Mouse (Mus musculus): ENCODE results near the gene Ccdc155. TPM values are rescaled to one million over a fixed set of nuclear protein-coding genes. Genes with fewer than 3 reads are reported as not detected.
"Not testable (repeated sequence)": the region's sequence is repeated elsewhere in the genome, so short reads cannot be mapped to it uniquely, and the experiment has no call there.

Ccdc155 gene
- total and polyA plus RNA-seq, 3 experiments, result 0.12 TPM; not detected in 2

- no peak for TF ChIP-seq CTCF (IDR thresholded peaks at IDR 0.05)
- TF ChIP-seq EP300 (IDR thresholded peaks at IDR 0.05; ENCODE audit: insufficient read depth, low read depth, low read length), result no peak
- TF ChIP-seq POLR2A (IDR thresholded peaks at IDR 0.05; ENCODE audit: insufficient read depth, low read depth, low read length), result no peak
- no peaks in the 10 kb centered on the region for H3K4me1 ChIP-seq (ENCODE audit: control insufficient read depth, insufficient read depth, low read length)
- no peak for DNase-seq
- H3K79me2 ChIP-seq (replicated peaks; ENCODE audit: control insufficient read depth, insufficient read depth, low read length), result no peaks in the 10 kb centered on the region
- no peak overlapping the region for H3K4me3 ChIP-seq
- H3K27ac ChIP-seq, result no peak overlapping the region
- 3% methylated on average over 31 of the region's 31 CpGs for WGBS
- intact Hi-C loops (cut with DNase I), result no loop called here
- H3K36me3 ChIP-seq (ENCODE audit: control insufficient read depth, insufficient read depth, low read length), result no peaks in the 10 kb centered on the region
- peaks cover 28% of the 10 kb centered on the region for H3K27me3 ChIP-seq (ENCODE audit: control insufficient read depth, insufficient read depth, low read length)
- H3K9ac ChIP-seq (ENCODE audit: low read depth, low read length), result no peak overlapping the region
These were observed 28.3 kb downstream of the Ccdc155 start for GRCm38 (mm10) chr7:45176356-45176755.

DNA sequence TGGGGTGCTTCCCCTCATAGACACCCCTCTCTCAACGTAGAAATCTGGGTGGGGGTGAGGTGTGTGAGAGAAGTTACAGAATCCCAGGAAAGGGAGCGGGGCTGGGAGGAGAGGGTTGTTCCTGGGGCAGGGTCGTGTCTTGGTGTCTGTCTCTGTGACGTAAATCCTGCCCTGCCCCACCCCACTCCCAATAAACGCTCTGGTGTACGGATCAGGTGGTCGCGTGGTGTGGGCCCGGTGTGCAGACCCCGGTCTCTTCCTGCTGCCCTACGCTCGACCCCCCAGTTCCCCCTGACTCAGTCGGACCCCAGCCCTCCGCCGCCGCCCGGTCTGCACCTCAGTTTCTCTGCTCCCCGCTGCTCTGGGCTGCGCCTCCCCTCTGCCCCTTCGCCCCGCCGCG lies 28.8 kb downstream of the Ccdc155 start:
- 3% methylated on average over 23 of the region's 23 CpGs for whole genome bisulfite sequencing
- H3K9ac ChIP-seq (ENCODE audit: low read depth, low read length), result no peak overlapping the region
- no peaks in the 10 kb centered on the region for H3K4me1 ChIP-seq (ENCODE audit: control insufficient read depth, insufficient read depth, low read length)
- H3K36me3 ChIP-seq (ENCODE audit: control insufficient read depth, insufficient read depth, low read length), result no peaks in the 10 kb centered on the region
- H3K79me2 ChIP-seq (replicated peaks; ENCODE audit: control insufficient read depth, insufficient read depth, low read length), result no peaks in the 10 kb centered on the region
- no peak overlapping the region for H3K4me3 ChIP-seq
- intact Hi-C loops (cut with DNase I), result no loop called here
- peaks cover 24% of the 10 kb centered on the region for H3K27me3 ChIP-seq (ENCODE audit: control insufficient read depth, insufficient read depth, low read length)
- TF ChIP-seq EP300 (IDR thresholded peaks at IDR 0.05; ENCODE audit: insufficient read depth, low read depth, low read length) (no peak), POLR2A (IDR thresholded peaks at IDR 0.05; ENCODE audit: insufficient read depth, low read depth, low read length) (no peak), CTCF (IDR thresholded peaks at IDR 0.05) (no peak)
- H3K27ac ChIP-seq, result no peak overlapping the region
- no peak for DNase-seq

GRCm38 (mm10) chr7:45175398-45175797 lies 29.3 kb downstream of the Ccdc155 start:
- no peak for DNase-seq
- no peaks in the 10 kb centered on the region for H3K4me1 ChIP-seq (ENCODE audit: control insufficient read depth, insufficient read depth, low read length)
- 12% methylated on average over 13 of the region's 13 CpGs for WGBS
- intact Hi-C loops (cut with DNase I), result no loop called here
- H3K27me3 ChIP-seq (ENCODE audit: control insufficient read depth, insufficient read depth, low read length), result peaks cover 23% of the 10 kb centered on the region
- TF ChIP-seq EP300 (IDR thresholded peaks at IDR 0.05; ENCODE audit: insufficient read depth, low read depth, low read length), result no peak
- TF ChIP-seq CTCF (IDR thresholded peaks at IDR 0.05), result no peak
- no peak for TF ChIP-seq POLR2A (IDR thresholded peaks at IDR 0.05; ENCODE audit: insufficient read depth, low read depth, low read length)
- no peak overlapping the region for H3K9ac ChIP-seq (ENCODE audit: low read depth, low read length)
- H3K4me3 ChIP-seq, result no peak overlapping the region
- no peaks in the 10 kb centered on the region for H3K36me3 ChIP-seq (ENCODE audit: control insufficient read depth, insufficient read depth, low read length)
- no peak overlapping the region for H3K27ac ChIP-seq
- H3K79me2 ChIP-seq (replicated peaks; ENCODE audit: control insufficient read depth, insufficient read depth, low read length), result no peaks in the 10 kb centered on the region

GRCm38 (mm10) chr7:45174567-45175280 lies 30.0 kb downstream of the Ccdc155 start:
- intact Hi-C loops (cut with DNase I), result no loop called here
- Histone ChIP-seq H3K4me1 (ENCODE audit: control insufficient read depth, insufficient read depth, low read length) (no peaks in the 10 kb centered on the region), H3K79me2 (replicated peaks; ENCODE audit: control insufficient read depth, insufficient read depth, low read length) (no peaks in the 10 kb centered on the region), H3K27ac (no peak overlapping the region), H3K9ac (ENCODE audit: low read depth, low read length) (no peak overlapping the region), H3K36me3 (ENCODE audit: control insufficient read depth, insufficient read depth, low read length) (no peaks in the 10 kb centered on the region), H3K4me3 (no peak overlapping the region), H3K27me3 (ENCODE audit: control insufficient read depth, insufficient read depth, low read length) (peaks cover 23% of the 10 kb centered on the region)
- 17% methylated on average over 29 of the region's 29 CpGs for WGBS
- no peak for TF ChIP-seq EP300 (IDR thresholded peaks at IDR 0.05; ENCODE audit: insufficient read depth, low read depth, low read length)
- no peak for TF ChIP-seq POLR2A (IDR thresholded peaks at IDR 0.05; ENCODE audit: insufficient read depth, low read depth, low read length)
- no peak for TF ChIP-seq CTCF (IDR thresholded peaks at IDR 0.05)
- DNase-seq, result no peak

DNA sequence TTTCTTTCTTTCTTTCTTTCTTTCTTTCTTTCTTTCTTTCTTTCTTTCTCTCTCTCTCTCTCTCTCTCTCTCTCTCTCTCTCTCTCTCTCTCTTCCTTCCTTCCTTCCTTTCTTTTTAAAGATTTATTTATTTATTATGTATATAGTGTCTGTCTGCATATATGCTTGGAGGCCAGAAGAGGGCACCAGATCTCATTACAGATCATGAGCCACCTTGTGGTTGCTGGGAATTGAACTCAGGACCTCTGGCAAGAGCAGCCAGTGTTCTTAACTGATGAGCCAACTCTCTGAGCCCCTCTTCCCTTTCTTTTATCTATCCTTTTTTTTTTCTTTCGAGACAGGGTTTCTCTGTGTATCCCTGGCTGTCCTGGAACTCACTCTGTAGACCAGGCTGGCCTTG lies 30.9 kb downstream of the Ccdc155 start:
- WGBS, result 42% methylated on average over 1 of the region's 1 CpGs
- peak; percentile 57 for TF ChIP-seq CTCF (IDR thresholded peaks at IDR 0.05)
- H3K9ac ChIP-seq (ENCODE audit: low read depth, low read length); intact Hi-C loops (cut with DNase I); DNase-seq; H3K27ac ChIP-seq; H3K4me3 ChIP-seq; H3K36me3 ChIP-seq (ENCODE audit: control insufficient read depth, insufficient read depth, low read length); H3K79me2 ChIP-seq (replicated peaks; ENCODE audit: control insufficient read depth, insufficient read depth, low read length); H3K4me1 ChIP-seq (ENCODE audit: control insufficient read depth, insufficient read depth, low read length): not testable (repeated sequence)
- peaks cover 25% of the 10 kb centered on the region for H3K27me3 ChIP-seq (ENCODE audit: control insufficient read depth, insufficient read depth, low read length)

- Histone ChIP-seq H3K27me3 (ENCODE audit: control insufficient read depth, insufficient read depth, low read length) (peaks cover 26% of the 10 kb centered on the region), H3K36me3 (ENCODE audit: control insufficient read depth, insufficient read depth, low read length) (no peaks in the 10 kb centered on the region), H3K4me1 (ENCODE audit: control insufficient read depth, insufficient read depth, low read length) (no peaks in the 10 kb centered on the region), H3K27ac (no peak overlapping the region), H3K9ac (ENCODE audit: low read depth, low read length) (no peak overlapping the region), H3K4me3 (no peak overlapping the region), H3K79me2 (replicated peaks; ENCODE audit: control insufficient read depth, insufficient read depth, low read length) (no peaks in the 10 kb centered on the region)
- DNase-seq, result no peak
- TF ChIP-seq CTCF (IDR thresholded peaks at IDR 0.05) (peak; percentile 65), EP300 (IDR thresholded peaks at IDR 0.05; ENCODE audit: insufficient read depth, low read depth, low read length) (no peak), POLR2A (IDR thresholded peaks at IDR 0.05; ENCODE audit: insufficient read depth, low read depth, low read length) (no peak)
- 57% methylated on average over 7 of the region's 7 CpGs for WGBS
- intact Hi-C loops (cut with DNase I), result no loop called here
These were observed 31.7 kb downstream of the Ccdc155 start for GRCm38 (mm10) chr7:45172974-45173373.

Measured in heart, adult 2 months (tissue).